Mouse (Mus musculus) bone marrow, adult 2 months (tissue): ENCODE results near the gene Eif4g3.

ENCODE experiments used
- CTCF ChIP-seq: fragments of 200-500 bp; IDR thresholded peaks from 2 replicates; pipeline ENCODE4 v1.5.1; 2011; ENCODE audit warnings: low read length, control low read depth; ENCODE audit not compliant: control insufficient read depth, insufficient read depth
- POLR2A ChIP-seq: fragments of 200-500 bp; IDR thresholded peaks from 2 replicates; pipeline ENCODE4 v1.6.1; 2011; ENCODE audit warnings: low read depth, mild to moderate bottlenecking, control low read depth, low read length, borderline replicate concordance; ENCODE audit not compliant: control insufficient read depth

DNA sequence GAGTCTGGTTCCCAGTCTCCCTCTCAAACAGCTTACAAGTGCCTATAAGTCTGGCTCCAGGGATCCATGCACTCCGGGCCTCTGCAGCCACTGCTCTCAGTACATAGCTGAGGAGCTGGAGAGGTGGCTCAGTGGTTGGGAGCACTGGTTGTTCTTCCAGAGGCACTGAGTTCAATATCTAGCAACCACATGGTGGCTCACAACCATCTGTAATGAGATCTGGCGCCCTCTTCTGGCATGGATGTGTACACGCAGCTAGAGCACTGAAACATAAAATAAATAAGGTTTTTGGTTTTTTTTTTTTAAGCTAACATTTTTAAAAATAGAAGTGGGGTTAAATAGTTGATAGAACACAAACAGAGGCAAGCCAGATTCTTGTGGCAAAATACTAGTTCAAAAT lies 161.2 kb downstream of the Eif4g3 start:
- TF ChIP-seq CTCF (peak; percentile 68), POLR2A (no peak)
